Mouse (Mus musculus): ENCODE data around the gene Fadd.
A peak's percentile ranks its signal among the peaks of the same experiment; 100 is the strongest.

Fadd gene

GRCm38 (mm10) chr7:144582284-144582980 is at the start of gene Fadd:
Gene Fadd (minus strand): TSS chr7:144582463.
- peak; percentile 95 for DNase-seq (ENCODE audit: low read depth, low spot score)

GRCm38 (mm10) chr7:144630622-144631021 is 48.4 kb upstream of the Fadd start:
- no peak for DNase-seq (ENCODE audit: low read depth, low spot score)

- DNase-seq (ENCODE audit: low read depth, low spot score) = peak; percentile 56
Observed at GRCm38 (mm10) chr7:144628334-144628915, 46.2 kb upstream of the Fadd start.

GRCm38 (mm10) chr7:144627606-144628333 is 45.5 kb upstream of the Fadd start:
- peak; percentile 2 for DNase-seq (ENCODE audit: low read depth, low spot score)

GRCm38 (mm10) chr7:144626042-144626441 is 43.8 kb upstream of the Fadd start:
- DNase-seq (ENCODE audit: low read depth, low spot score) = no peak

- peak; percentile 7 for DNase-seq (ENCODE audit: low read depth, low spot score)
Observed at GRCm38 (mm10) chr7:144620721-144621681, 38.7 kb upstream of the Fadd start.

GRCm38 (mm10) chr7:144620315-144620714 is 38.1 kb upstream of the Fadd start:
- DNase-seq (ENCODE audit: low read depth, low spot score) = no peak

GRCm38 (mm10) chr7:144615343-144615742 is 33.1 kb upstream of the Fadd start:
- DNase-seq (ENCODE audit: low read depth, low spot score) = no peak

GRCm38 (mm10) chr7:144612829-144613228 is 30.6 kb upstream of the Fadd start:
- DNase-seq (ENCODE audit: low read depth, low spot score) = no peak

GRCm38 (mm10) chr7:144612351-144612750 is 30.1 kb upstream of the Fadd start:
- DNase-seq (ENCODE audit: low read depth, low spot score) = no peak

- DNase-seq (ENCODE audit: low read depth, low spot score) = no peak
Observed at GRCm38 (mm10) chr7:144611595-144611994, 29.3 kb upstream of the Fadd start.

GRCm38 (mm10) chr7:144609568-144609967 is 27.3 kb upstream of the Fadd start:
- DNase-seq (ENCODE audit: low read depth, low spot score) = no peak

- DNase-seq (ENCODE audit: low read depth, low spot score) = no peak
Observed at GRCm38 (mm10) chr7:144607862-144608261, 25.6 kb upstream of the Fadd start.

- no peak for DNase-seq (ENCODE audit: low read depth, low spot score)
Observed at GRCm38 (mm10) chr7:144604735-144605134, 22.5 kb upstream of the Fadd start.

GRCm38 (mm10) chr7:144604291-144604690 is 22.0 kb upstream of the Fadd start:
- DNase-seq (ENCODE audit: low read depth, low spot score) = no peak

- DNase-seq (ENCODE audit: low read depth, low spot score) = peak; percentile 22
Observed at GRCm38 (mm10) chr7:144600333-144600900, 18.2 kb upstream of the Fadd start.

GRCm38 (mm10) chr7:144589508-144589907 is 7.2 kb upstream of the Fadd start:
- no peak for DNase-seq (ENCODE audit: low read depth, low spot score)

GRCm38 (mm10) chr7:144587291-144587690 is 5.0 kb upstream of the Fadd start:
- DNase-seq (ENCODE audit: low read depth, low spot score) = peak; percentile 39

- peak; percentile 78 for DNase-seq (ENCODE audit: low read depth, low spot score)
Observed at GRCm38 (mm10) chr7:144585648-144586047, 3.4 kb upstream of the Fadd start.

GRCm38 (mm10) chr7:144583619-144584018 is 1.4 kb upstream of the Fadd start:
- DNase-seq (ENCODE audit: low read depth, low spot score) = peak; percentile 66

All from mesoderm, embryonic 11.5 days (tissue).